Mouse (Mus musculus) splenic B cell, adult 2 months (primary cell): ENCODE data around the gene Polg2.
"Not testable (repeated sequence)": the region's sequence is repeated elsewhere in the genome, so short reads cannot be mapped to it uniquely, and the experiment has no call there.

Experiments
- DNase-seq: peaks from one replicate; pipeline ENCODE4 v3.0.0-alpha.2; 2011; ENCODE audit warnings: low read depth, low spot score
- H3K27me3 ChIP-seq: 2 replicates; pipeline ENCODE4 v1.6.1; 2012; ENCODE audit warnings: mild to moderate bottlenecking, low read length, moderate library complexity, mixed read lengths; ENCODE audit not compliant: control insufficient read depth, poor library complexity, insufficient read depth, severe bottlenecking
- H3K36me3 ChIP-seq: 2 replicates; pipeline ENCODE4 v1.6.1; 2012; ENCODE audit warnings: mild to moderate bottlenecking, low read length, moderate library complexity, mixed read lengths; ENCODE audit not compliant: control insufficient read depth, poor library complexity, insufficient read depth, severe bottlenecking

Polg2 gene

GRCm38 (mm10) chr11:106739116-106739515, 40.2 kb downstream of the Polg2 start:
- Histone ChIP-seq H3K27me3 (no peaks in the 10 kb centered on the region), H3K36me3 (peaks cover 12% of the 10 kb centered on the region)
- no peak for DNase-seq

- no peak for DNase-seq
Measured at GRCm38 (mm10) chr11:106737178-106737621, 42.1 kb downstream of the Polg2 start.

GRCm38 (mm10) chr11:106736614-106737013, 42.7 kb downstream of the Polg2 start:
- DNase-seq, result no peak
- Histone ChIP-seq H3K36me3 (peaks cover 12% of the 10 kb centered on the region), H3K27me3 (no peaks in the 10 kb centered on the region)

More at GRCm38 (mm10) chr11:106737178-106737621, 42.1 kb downstream of the Polg2 start:
- Histone ChIP-seq H3K27me3 (no peaks in the 10 kb centered on the region), H3K36me3 (peaks cover 12% of the 10 kb centered on the region)

GRCm38 (mm10) chr11:106730714-106731113, 48.6 kb downstream of the Polg2 start:
- Histone ChIP-seq H3K36me3 (peaks cover 13% of the 10 kb centered on the region), H3K27me3 (no peaks in the 10 kb centered on the region)
- DNase-seq, result no peak

- Histone ChIP-seq H3K36me3 (peaks cover 11% of the 10 kb centered on the region), H3K27me3 (no peaks in the 10 kb centered on the region)
- no peak for DNase-seq
Measured at GRCm38 (mm10) chr11:106729656-106730055, 49.7 kb downstream of the Polg2 start.

- DNase-seq, result no peak
- H3K27me3 ChIP-seq, result no peaks in the 10 kb centered on the region
Measured at GRCm38 (mm10) chr11:106728402-106729366, 50.7 kb downstream of the Polg2 start.

GRCm38 (mm10) chr11:106727967-106728366, 51.4 kb downstream of the Polg2 start:
- Histone ChIP-seq H3K36me3 (peaks cover 19% of the 10 kb centered on the region), H3K27me3 (no peaks in the 10 kb centered on the region)
- DNase-seq, result no peak

More at GRCm38 (mm10) chr11:106728402-106729366, 50.7 kb downstream of the Polg2 start:
- peaks cover 15% of the 10 kb centered on the region for H3K36me3 ChIP-seq

GRCm38 (mm10) chr11:106724916-106725235, 54.5 kb downstream of the Polg2 start:
- H3K27me3 ChIP-seq, DNase-seq: not testable (repeated sequence)
- H3K36me3 ChIP-seq, result peaks cover 15% of the 10 kb centered on the region

- no peaks in the 10 kb centered on the region; the same call in 1 of the 2 replicates for H3K27me3 ChIP-seq
- H3K36me3 ChIP-seq, result peaks cover 17% of the 10 kb centered on the region
- no peak for DNase-seq
Measured at GRCm38 (mm10) chr11:106724176-106724915, 55.0 kb downstream of the Polg2 start.

GRCm38 (mm10) chr11:106723611-106724125, 55.7 kb downstream of the Polg2 start:
- H3K36me3 ChIP-seq, result peaks cover 15% of the 10 kb centered on the region
- no peak for DNase-seq
- no peaks in the 10 kb centered on the region; the same call in 1 of the 2 replicates for H3K27me3 ChIP-seq

- Histone ChIP-seq H3K36me3 (peaks cover 16% of the 10 kb centered on the region), H3K27me3 (no peaks in the 10 kb centered on the region; the same call in 1 of the 2 replicates)
- DNase-seq, result no peak
Measured at GRCm38 (mm10) chr11:106722831-106723361, 56.4 kb downstream of the Polg2 start.

- no peak for DNase-seq
- Histone ChIP-seq H3K36me3 (peaks cover 19% of the 10 kb centered on the region), H3K27me3 (no peaks in the 10 kb centered on the region; the same call in 1 of the 2 replicates)
Measured at GRCm38 (mm10) chr11:106720379-106720778, 59.0 kb downstream of the Polg2 start.
